ENCODE assay signal across 14 mouse cellular contexts in genomic region chr3:81102877-81103420, GRCm38 (mm10).
DNase-seq lines count a peak whose midpoint lies in the region; ATAC-seq lines count a peak whose summit lies in the region.
"Had no signal": no experiment of that assay in that cellular context is flagged by ENCODE, and none has a peak within 500 bp of the region (broad histone marks: within the 10 kb centered on the region; RNA-seq: fewer than 3 reads in every experiment).

No protein-coding gene starts in this region.

- H3K27me3 ChIP-seq in hindbrain, embryonic 14.5 days (ENCODE audit: control insufficient read depth, insufficient read depth, low read length) = no peaks in the 10 kb centered on the region
- no peaks in the 10 kb centered on the region for H3K27me3 ChIP-seq in hindbrain, embryonic 16.5 days (replicated peaks; ENCODE audit: control insufficient read depth, insufficient read depth, low read length)
- H3K27me3 ChIP-seq in midbrain, embryonic 12.5 days = no peaks in the 10 kb centered on the region
- H3K27me3 ChIP-seq in midbrain, embryonic 16.5 days (ENCODE audit: control insufficient read depth, insufficient read depth, low read depth, low read length) = no peaks in the 10 kb centered on the region
- no peaks in the 10 kb centered on the region for H3K27me3 ChIP-seq in limb, embryonic 10.5 days (ENCODE audit: low read depth, poor library complexity, severe bottlenecking)
- no peaks in the 10 kb centered on the region for H3K27me3 ChIP-seq in stomach, embryonic 16.5 days (ENCODE audit: control insufficient read depth, insufficient read depth, low read length)
- H3K27me3 ChIP-seq in intestine, embryonic 16.5 days (replicated peaks; ENCODE audit: control insufficient read depth, insufficient read depth, low read length) = no peaks in the 10 kb centered on the region
- H3K27me3 ChIP-seq: forebrain, embryonic 15.5 days had no signal

- H3K9ac ChIP-seq in hindbrain, embryonic 14.5 days = no peak overlapping the region
- no peak overlapping the region for H3K9ac ChIP-seq in hindbrain, embryonic 16.5 days (ENCODE audit: low read depth, low read length)
- H3K9ac ChIP-seq in midbrain, embryonic 12.5 days (replicated peaks) = no peak overlapping the region
- no peak overlapping the region for H3K9ac ChIP-seq in midbrain, embryonic 16.5 days (ENCODE audit: low read depth, low read length)
- H3K9ac ChIP-seq in stomach, embryonic 16.5 days (ENCODE audit: low read length) = no peak overlapping the region
- no peak overlapping the region for H3K9ac ChIP-seq in intestine, embryonic 16.5 days (ENCODE audit: low read depth, low read length)
- H3K9ac ChIP-seq: forebrain, embryonic 15.5 days; liver, embryonic 14.5 days had no signal

- DNase-seq in hindbrain, embryonic 14.5 days (ENCODE audit: low spot score) = no peak
- no peak for DNase-seq in limb, embryonic 10.5 days (ENCODE audit: low spot score)
- DNase-seq in thymus, postnatal 36 days = no peak
- DNase-seq: adrenal gland, postnatal 36 days; cerebellum, adult 11-12 months; heart, postnatal 36 days; right cerebral cortex, postnatal 25 days had no signal

- H3K9me3 ChIP-seq in hindbrain, embryonic 14.5 days (ENCODE audit: control insufficient read depth, low read length) = no peaks in the 10 kb centered on the region
- no peaks in the 10 kb centered on the region for H3K9me3 ChIP-seq in hindbrain, embryonic 16.5 days (ENCODE audit: control insufficient read depth, low read length)
- H3K9me3 ChIP-seq in midbrain, embryonic 12.5 days = no peaks in the 10 kb centered on the region
- H3K9me3 ChIP-seq in midbrain, embryonic 16.5 days (replicated peaks; ENCODE audit: control insufficient read depth, low read length, poor library complexity, severe bottlenecking) = no peaks in the 10 kb centered on the region
- H3K9me3 ChIP-seq in limb, embryonic 10.5 days (replicated peaks) = no peaks in the 10 kb centered on the region
- no peaks in the 10 kb centered on the region for H3K9me3 ChIP-seq in stomach, embryonic 16.5 days (replicated peaks; ENCODE audit: control insufficient read depth, low read length)
- H3K9me3 ChIP-seq in intestine, embryonic 16.5 days (ENCODE audit: control insufficient read depth, low read length) = no peaks in the 10 kb centered on the region
- H3K9me3 ChIP-seq: forebrain, embryonic 15.5 days had no signal

- 58% methylated on average over 5 of the region's 5 CpGs for WGBS in hindbrain, embryonic 14.5 days
- WGBS in hindbrain, embryonic 16.5 days = 51% methylated on average over 5 of the region's 5 CpGs
- WGBS in midbrain, embryonic 12.5 days = 57% methylated on average over 5 of the region's 5 CpGs
- WGBS in midbrain, embryonic 16.5 days = 39% methylated on average over 5 of the region's 5 CpGs
- WGBS in limb, embryonic 10.5 days = 88% methylated on average over 5 of the region's 5 CpGs
- 56% methylated on average over 5 of the region's 5 CpGs for WGBS in stomach, embryonic 16.5 days
- 63% methylated on average over 5 of the region's 5 CpGs for WGBS in intestine, embryonic 16.5 days

- H3K4me3 ChIP-seq in hindbrain, embryonic 14.5 days (replicated peaks; ENCODE audit: low read length) = no peak overlapping the region
- H3K4me3 ChIP-seq in hindbrain, embryonic 16.5 days (ENCODE audit: low read length) = no peak overlapping the region
- no peak overlapping the region for H3K4me3 ChIP-seq in midbrain, embryonic 12.5 days
- no peak overlapping the region for H3K4me3 ChIP-seq in midbrain, embryonic 16.5 days (ENCODE audit: low read depth, low read length)
- no peak overlapping the region for H3K4me3 ChIP-seq in limb, embryonic 10.5 days
- no peak overlapping the region for H3K4me3 ChIP-seq in stomach, embryonic 16.5 days (replicated peaks; ENCODE audit: low read length)
- no peak overlapping the region for H3K4me3 ChIP-seq in intestine, embryonic 16.5 days (ENCODE audit: low read length)
- H3K4me3 ChIP-seq: forebrain, embryonic 15.5 days had no signal

- H3K27ac ChIP-seq in hindbrain, embryonic 14.5 days = 0 out of 2 replicates have a peak overlapping the region, but pooled peaks have one; percentile 28
- no peak overlapping the region for H3K27ac ChIP-seq in hindbrain, embryonic 16.5 days (ENCODE audit: low read depth, low read length)
- H3K27ac ChIP-seq in midbrain, embryonic 12.5 days (replicated peaks) = peak overlapping the region; percentile 46; the same call in 1 of the 2 replicates
- no peak overlapping the region for H3K27ac ChIP-seq in midbrain, embryonic 16.5 days (ENCODE audit: low read length)
- H3K27ac ChIP-seq in limb, embryonic 10.5 days = 0 out of 2 replicates have a peak overlapping the region, but pooled peaks have one; percentile 25
- peak overlapping the region; percentile 50 for H3K27ac ChIP-seq in stomach, embryonic 16.5 days (ENCODE audit: low read length)
- no peak overlapping the region for H3K27ac ChIP-seq in intestine, embryonic 16.5 days (ENCODE audit: low read length)
- H3K27ac ChIP-seq: forebrain, embryonic 15.5 days; liver, embryonic 14.5 days had no signal

- H3K4me2 ChIP-seq in hindbrain, embryonic 14.5 days (replicated peaks) = no peak overlapping the region
- no peak overlapping the region for H3K4me2 ChIP-seq in hindbrain, embryonic 16.5 days (ENCODE audit: low read length)
- no peak overlapping the region for H3K4me2 ChIP-seq in midbrain, embryonic 12.5 days (replicated peaks)
- H3K4me2 ChIP-seq in midbrain, embryonic 16.5 days (ENCODE audit: low read length) = no peak overlapping the region
- H3K4me2 ChIP-seq in stomach, embryonic 16.5 days (ENCODE audit: low read depth, low read length) = no peak overlapping the region
- H3K4me2 ChIP-seq in intestine, embryonic 16.5 days (ENCODE audit: low read depth, low read length) = no peak overlapping the region
- H3K4me2 ChIP-seq: forebrain, embryonic 15.5 days had no signal

- no peak for ATAC-seq in hindbrain, embryonic 14.5 days (ENCODE audit: low FRiP score)
- ATAC-seq in hindbrain, embryonic 16.5 days = no peak
- ATAC-seq in midbrain, embryonic 12.5 days (ENCODE audit: low FRiP score, low read depth) = no peak
- ATAC-seq in midbrain, embryonic 16.5 days = no peak
- no peak for ATAC-seq in stomach, embryonic 16.5 days (ENCODE audit: insufficient read depth, low FRiP score)
- ATAC-seq in intestine, embryonic 16.5 days = no peak

- no peaks in the 10 kb centered on the region for H3K36me3 ChIP-seq in hindbrain, embryonic 14.5 days (replicated peaks; ENCODE audit: control insufficient read depth, insufficient read depth)
- H3K36me3 ChIP-seq in hindbrain, embryonic 16.5 days (ENCODE audit: control insufficient read depth, insufficient read depth, low read length) = no peaks in the 10 kb centered on the region
- no peaks in the 10 kb centered on the region for H3K36me3 ChIP-seq in midbrain, embryonic 12.5 days
- no peaks in the 10 kb centered on the region for H3K36me3 ChIP-seq in midbrain, embryonic 16.5 days (ENCODE audit: control insufficient read depth, insufficient read depth, low read length)
- H3K36me3 ChIP-seq in limb, embryonic 10.5 days = no peaks in the 10 kb centered on the region
- H3K36me3 ChIP-seq in stomach, embryonic 16.5 days (ENCODE audit: control insufficient read depth, insufficient read depth, low read length) = no peaks in the 10 kb centered on the region
- no peaks in the 10 kb centered on the region for H3K36me3 ChIP-seq in intestine, embryonic 16.5 days (ENCODE audit: control insufficient read depth, insufficient read depth, low read length)
- H3K36me3 ChIP-seq: forebrain, embryonic 15.5 days had no signal

- H3K4me1 ChIP-seq in hindbrain, embryonic 14.5 days (replicated peaks; ENCODE audit: control insufficient read depth, insufficient read depth, low read length) = peaks cover 3% of the 10 kb centered on the region; the same call in 1 of the 2 replicates
- H3K4me1 ChIP-seq in hindbrain, embryonic 16.5 days (ENCODE audit: control insufficient read depth, insufficient read depth, low read depth, low read length) = no peaks in the 10 kb centered on the region
- peaks cover 15% of the 10 kb centered on the region for H3K4me1 ChIP-seq in midbrain, embryonic 12.5 days
- peaks cover 7% of the 10 kb centered on the region for H3K4me1 ChIP-seq in midbrain, embryonic 16.5 days (ENCODE audit: control insufficient read depth, insufficient read depth, low read length)
- peaks cover 28% of the 10 kb centered on the region for H3K4me1 ChIP-seq in limb, embryonic 10.5 days
- H3K4me1 ChIP-seq in stomach, embryonic 16.5 days (ENCODE audit: control insufficient read depth, insufficient read depth, low read length) = peaks cover 19% of the 10 kb centered on the region
- H3K4me1 ChIP-seq in intestine, embryonic 16.5 days (ENCODE audit: control insufficient read depth, insufficient read depth, low read length) = no peaks in the 10 kb centered on the region; the same call in 1 of the 2 replicates

Comparison
In these comparisons a context has a peak if more than half of its experiments do, and no peak if none do; other contexts are left out.
1. H3K27ac ChIP-seq: peak in hindbrain, embryonic 14.5 days (single experiment), midbrain, embryonic 12.5 days (single experiment), limb, embryonic 10.5 days (single experiment) and stomach, embryonic 16.5 days (single experiment); none in hindbrain, embryonic 16.5 days (single experiment), midbrain, embryonic 16.5 days (single experiment) and intestine, embryonic 16.5 days (single experiment).